Mouse (Mus musculus) liver, adult 2 months (tissue): ENCODE measurements around the gene Nav2. TPM values are rescaled to one million over a fixed set of nuclear protein-coding genes. Genes with fewer than 3 reads are reported as not detected.

Experiments
- DNase-seq: peaks from one replicate; pipeline ENCODE4 v3.0.0-alpha.2; 2011; ENCODE audit warnings: low read depth, low spot score; ENCODE audit errors: extremely low read depth
- H3K27ac ChIP-seq: fragments of 200-500 bp; replicated peaks from 2 replicates; pipeline ENCODE4 v1.5.1; 2012; ENCODE audit warnings: low read depth, mild to moderate bottlenecking, control low read depth, inconsistent platforms, low read length; ENCODE audit not compliant: insufficient read depth
- H3K27me3 ChIP-seq: fragments of 200-500 bp; 2 replicates; pipeline ENCODE4 v1.6.1; 2012; ENCODE audit warnings: mild to moderate bottlenecking, moderate library complexity, low read length, inconsistent platforms; ENCODE audit not compliant: control insufficient read depth, insufficient read depth
- H3K36me3 ChIP-seq: fragments of 200-500 bp; 2 replicates; pipeline ENCODE4 v1.6.1; 2012; ENCODE audit warnings: low read length, inconsistent platforms; ENCODE audit not compliant: control insufficient read depth, insufficient read depth
- H3K4me1 ChIP-seq: fragments of 200-500 bp; 2 replicates; pipeline ENCODE4 v1.6.1; 2011; ENCODE audit warnings: low read length; ENCODE audit not compliant: control insufficient read depth, insufficient read depth
- H3K4me3 ChIP-seq: fragments of 200-500 bp; 2 replicates; pipeline ENCODE4 v1.5.1; 2011; ENCODE audit warnings: low read depth, mild to moderate bottlenecking, control low read depth, low read length, moderate library complexity; ENCODE audit not compliant: insufficient read depth
- H3K79me2 ChIP-seq: fragments of 200-500 bp; 2 replicates; pipeline ENCODE4 v1.6.1; 2012; ENCODE audit warnings: inconsistent platforms, mild to moderate bottlenecking, low read length, moderate library complexity; ENCODE audit not compliant: control insufficient read depth, insufficient read depth
- H3K9ac ChIP-seq: fragments of 200-500 bp; 2 replicates; pipeline ENCODE4 v1.6.1; 2012; ENCODE audit warnings: low read depth, mild to moderate bottlenecking, control low read depth, inconsistent platforms, low read length
- CTCF ChIP-seq: fragments of 200-500 bp; IDR thresholded peaks from 2 replicates; pipeline ENCODE4 v1.5.1; 2011; ENCODE audit warnings: low read depth, low read length, control low read depth
- POLR2A ChIP-seq: fragments of 200-500 bp; IDR thresholded peaks from 2 replicates; pipeline ENCODE4 v1.6.1; 2011; ENCODE audit warnings: low read length, control low read depth; ENCODE audit not compliant: insufficient read depth; ENCODE audit errors: extremely low read depth
- WGBS: fragments of 180-500 bp; shearing (Covaris S2); methylation state at CpG from one replicate; pipeline ENCODE4 v1.1.7; 2018; 5-methylcytosine and 5-hydroxymethylcytosine counted together
- polyA plus RNA-seq: library from polyadenylated mRNA; depleted of rRNA; stranded (reverse); fragments of >200 nt; gene quantifications from 2 replicates; pipeline ENCODE4 v1.2.3, GENCODE M21; 2012
- total RNA-seq: library from RNA; depleted of rRNA; stranded (reverse); fragments of >200 nt; gene quantifications from 2 replicates; pipeline ENCODE4 v1.2.3, GENCODE M21; 2014

Nav2 gene
- total and polyA plus RNA-seq, 2 experiments, result 11.1 to 17.6 TPM

- Histone ChIP-seq H3K79me2 (peaks cover 3% of the 10 kb centered on the region; the same call in 1 of the 2 replicates), H3K27me3 (no peaks in the 10 kb centered on the region), H3K4me1 (peaks cover 23% of the 10 kb centered on the region), H3K4me3 (peak overlapping the region; percentile 51), H3K9ac (peak overlapping the region; percentile 77), H3K27ac (peak overlapping the region; percentile 45), H3K36me3 (no peaks in the 10 kb centered on the region)
- no peak for DNase-seq
- 5% methylated on average over 28 of the region's 28 CpGs for WGBS
- TF ChIP-seq POLR2A (0 out of 2 replicates have a peak, but pooled peaks have one; percentile 5), CTCF (no peak)
Observed at GRCm38 (mm10) chr7:48881971-48882609, 26.4 kb upstream of the Nav2 start.

- WGBS, result 55% methylated on average over 4 of the region's 4 CpGs
Observed at GRCm38 (mm10) chr7:48883525-48884265, 24.8 kb upstream of the Nav2 start.

GRCm38 (mm10) chr7:48884266-48884611 lies 24.3 kb upstream of the Nav2 start:
- Histone ChIP-seq H3K27ac (no peak overlapping the region; the same call in 1 of the 2 replicates), H3K36me3 (no peaks in the 10 kb centered on the region), H3K9ac (no peak overlapping the region), H3K79me2 (no peaks in the 10 kb centered on the region), H3K4me1 (peaks cover 20% of the 10 kb centered on the region), H3K4me3 (no peak overlapping the region), H3K27me3 (no peaks in the 10 kb centered on the region)
- TF ChIP-seq CTCF, result no peak
- TF ChIP-seq POLR2A, result no peak
- DNase-seq, result peak; percentile 22
- 35% methylated on average over 5 of the region's 5 CpGs for WGBS

More at GRCm38 (mm10) chr7:48883525-48884265, 24.8 kb upstream of the Nav2 start:
- Histone ChIP-seq H3K4me1 (peaks cover 20% of the 10 kb centered on the region), H3K27ac (peak overlapping the region; percentile 25; the same call in 1 of the 2 replicates), H3K79me2 (no peaks in the 10 kb centered on the region), H3K4me3 (no peak overlapping the region), H3K36me3 (no peaks in the 10 kb centered on the region), H3K27me3 (no peaks in the 10 kb centered on the region), H3K9ac (no peak overlapping the region)
- DNase-seq, result peak; percentile 59
- TF ChIP-seq POLR2A (no peak), CTCF (no peak)

- H3K27me3 ChIP-seq, result no peaks in the 10 kb centered on the region
- no peak for DNase-seq
- H3K36me3 ChIP-seq, result no peaks in the 10 kb centered on the region
- H3K79me2 ChIP-seq, result no peaks in the 10 kb centered on the region
- H3K9ac ChIP-seq, result no peak overlapping the region
- 0 out of 2 replicates have a peak, but pooled peaks cover 6% of the 10 kb centered on the region for H3K4me1 ChIP-seq
- H3K27ac ChIP-seq, result no peak overlapping the region
- H3K4me3 ChIP-seq, result no peak overlapping the region
- TF ChIP-seq POLR2A, result 0 out of 2 replicates have a peak, but pooled peaks have one; percentile 7
- no peak for TF ChIP-seq CTCF
- WGBS, result 67% methylated on average over 8 of the region's 8 CpGs
Observed at GRCm38 (mm10) chr7:48887973-48888372, 20.5 kb upstream of the Nav2 start.

- no peaks in the 10 kb centered on the region for H3K36me3 ChIP-seq
- H3K27ac ChIP-seq, result no peak overlapping the region
- TF ChIP-seq POLR2A, result no peak
- no peak for TF ChIP-seq CTCF
- 83% methylated on average over 2 of the region's 2 CpGs for WGBS
- no peak overlapping the region for H3K4me3 ChIP-seq
- H3K9ac ChIP-seq, result no peak overlapping the region
- no peaks in the 10 kb centered on the region for H3K79me2 ChIP-seq
- DNase-seq, result no peak
- H3K27me3 ChIP-seq, result no peaks in the 10 kb centered on the region
- no peaks in the 10 kb centered on the region for H3K4me1 ChIP-seq
Observed at GRCm38 (mm10) chr7:48888751-48889150, 19.8 kb upstream of the Nav2 start.
